Mouse (Mus musculus): Measurements from ENCODE around the gene Lmbr1l. TPM values are rescaled to one million over a fixed set of nuclear protein-coding genes. Genes with fewer than 3 reads are reported as not detected.

The Lmbr1l gene
- total and polyA plus RNA-seq, 3 experiments = 7.0 to 17.3 TPM; not detected in 1

GRCm38 (mm10) chr15:98953401-98954356 lies 35.6 kb upstream of the Lmbr1l start, which contains the start of the genes Gm49450 and Tuba1a:
TSS of gene Gm49450 (minus strand) at chr15:98953551.
TSS of gene Tuba1a (minus strand) at chr15:98953703.
- peak; percentile 38; the same call in 1 of the 2 replicates for TF ChIP-seq NELFE (IDR thresholded peaks at IDR 0.05; ENCODE audit: low read depth, low read length)
- 0 out of 2 replicates have a peak, but pooled peaks have one; percentile 3 for TF ChIP-seq GATA1 (IDR thresholded peaks at IDR 0.05; ENCODE audit: low read depth, low read length)
- TF ChIP-seq KAT2A (conservative IDR thresholded peaks at IDR 0.05; ENCODE audit: low read depth, low read length) = no peak
- TF ChIP-seq EP300 (IDR thresholded peaks at IDR 0.05; ENCODE audit: low read depth in 1 of 2, low read length in 2 of 2) = no peak
- no peak for TF ChIP-seq MAFK (IDR thresholded peaks at IDR 0.05; ENCODE audit: borderline replicate concordance, low read depth, low read length)
- no peak for TF ChIP-seq CTCF (IDR thresholded peaks at IDR 0.05 in 2 of 3, conservative IDR thresholded peaks at IDR 0.05 in 1 of 3; ENCODE audit: control insufficient read depth in 1 of 3, insufficient read depth in 1 of 3, low read depth in 2 of 3, low read length in 3 of 3, poor library complexity in 1 of 3, severe bottlenecking in 1 of 3)
- no peak for TF ChIP-seq ZC3H11A (IDR thresholded peaks at IDR 0.05; ENCODE audit: low read depth, low read length)
- 0 out of 2 replicates have a peak, but pooled peaks have one; percentile 28 for TF ChIP-seq UBTF (IDR thresholded peaks at IDR 0.05; ENCODE audit: borderline replicate concordance, insufficient read depth, low read depth, low read length)
- TF ChIP-seq POLR2A (IDR thresholded peaks at IDR 0.05; ENCODE audit: control insufficient read depth in 1 of 2, insufficient read depth in 1 of 2, low read depth in 1 of 2, low read length in 2 of 2, poor library complexity in 1 of 2) = peak; percentile 75
- peak; percentile 93 for TF ChIP-seq TBP (IDR thresholded peaks at IDR 0.05; ENCODE audit: low read depth, low read length)
- peak within 1 kb of the TSS; percentile 46 for H3K27ac ChIP-seq (ENCODE audit: control insufficient read depth, low read depth, low read length)
- no peaks in the 10 kb centered on the region for H3K9me3 ChIP-seq (replicated peaks; ENCODE audit: insufficient read depth, low read length)
- H3K4me3 ChIP-seq (ENCODE audit: control insufficient read depth in 1 of 2, insufficient read depth in 1 of 2, low read depth in 2 of 2, low read length in 2 of 2) = peak within 1 kb of the TSS; percentile 92 to 93
- DNase-seq (ENCODE audit: low read depth, low spot score) = peak; percentile 91
- H3K9ac ChIP-seq (ENCODE audit: control insufficient read depth, low read depth, low read length, poor library complexity, severe bottlenecking) = peak within 1 kb of the TSS; percentile 75
- peaks cover 4 to 10% of the 10 kb centered on the region in 2 experiments for H3K4me1 ChIP-seq (ENCODE audit: control insufficient read depth in 1 of 2, insufficient read depth in 2 of 2, low read length in 2 of 2)
- H3K36me3 ChIP-seq (ENCODE audit: control insufficient read depth in 1 of 2, insufficient read depth in 2 of 2, low read length in 2 of 2) = peaks cover 0 to 9% of the 10 kb centered on the region in 2 experiments; a peak in 2 of 4 replicates
- peaks cover 2 to 3% of the 10 kb centered on the region in 2 experiments; a peak in 3 of 4 replicates for H3K27me3 ChIP-seq (ENCODE audit: control insufficient read depth in 1 of 2, insufficient read depth in 2 of 2, low read length in 2 of 2)
- H3K79me2 ChIP-seq (ENCODE audit: control insufficient read depth, insufficient read depth, low read length, poor library complexity) = no peaks in the 10 kb centered on the region; the same call in 1 of the 2 replicates

GRCm38 (mm10) chr15:98952751-98953400 lies 34.8 kb upstream of the Lmbr1l start:
- Histone ChIP-seq H3K27ac (ENCODE audit: control insufficient read depth, low read depth, low read length) (peak overlapping the region; percentile 46), H3K9me3 (replicated peaks; ENCODE audit: insufficient read depth, low read length) (no peaks in the 10 kb centered on the region), H3K79me2 (ENCODE audit: control insufficient read depth, insufficient read depth, low read length, poor library complexity) (no peaks in the 10 kb centered on the region; the same call in 1 of the 2 replicates), H3K9ac (ENCODE audit: control insufficient read depth, low read depth, low read length, poor library complexity, severe bottlenecking) (peak overlapping the region; percentile 75), H3K36me3 (ENCODE audit: control insufficient read depth in 1 of 2, insufficient read depth in 2 of 2, low read length in 2 of 2) (peaks cover 0 to 9% of the 10 kb centered on the region in 2 experiments; a peak in 2 of 4 replicates), H3K4me1 (ENCODE audit: control insufficient read depth in 1 of 2, insufficient read depth in 2 of 2, low read length in 2 of 2) (peaks cover 4 to 10% of the 10 kb centered on the region in 2 experiments), H3K27me3 (ENCODE audit: control insufficient read depth in 1 of 2, insufficient read depth in 2 of 2, low read length in 2 of 2) (peaks cover 2 to 3% of the 10 kb centered on the region in 2 experiments; a peak in 3 of 4 replicates), H3K4me3 (ENCODE audit: control insufficient read depth in 1 of 2, insufficient read depth in 1 of 2, low read depth in 2 of 2, low read length in 2 of 2) (peak overlapping the region; percentile 92 to 93)
- peak; percentile 83 for DNase-seq (ENCODE audit: low read depth, low spot score)
- peak; percentile 85 for TF ChIP-seq MXI1 (IDR thresholded peaks at IDR 0.05; ENCODE audit: low read depth, low read length)
- no peak; the same call in 1 of the 2 replicates for TF ChIP-seq KAT2A (conservative IDR thresholded peaks at IDR 0.05; ENCODE audit: low read depth, low read length)
- TF ChIP-seq E2F4 (IDR thresholded peaks at IDR 0.05; ENCODE audit: borderline replicate concordance, low read depth, low read length) = no peak
- no peak for TF ChIP-seq POLR2AphosphoS2 (IDR thresholded peaks at IDR 0.05; ENCODE audit: low read length)
- peak; percentile 82; the same call in 1 of the 2 replicates for TF ChIP-seq CHD1 (IDR thresholded peaks at IDR 0.05; ENCODE audit: low read depth, low read length)
- TF ChIP-seq GATA1 (IDR thresholded peaks at IDR 0.05; ENCODE audit: low read depth, low read length) = no peak
- peak; percentile 48; the same call in 1 of the 2 replicates for TF ChIP-seq HCFC1 (IDR thresholded peaks at IDR 0.05; ENCODE audit: low read depth, low read length)
- 0 out of 2 replicates have a peak, but pooled peaks have one; percentile 27 for TF ChIP-seq TCF12 (IDR thresholded peaks at IDR 0.05; ENCODE audit: low read depth, low read length)
- 0 out of 2 replicates have a peak, but pooled peaks have one; percentile 15 for TF ChIP-seq NRF1 (IDR thresholded peaks at IDR 0.05; ENCODE audit: insufficient read depth, low read depth, low read length, poor library complexity, severe bottlenecking)
- no peak for TF ChIP-seq POLR2AphosphoS5 (IDR thresholded peaks at IDR 0.05; ENCODE audit: borderline replicate concordance, low read depth, low read length)
- TF ChIP-seq MAZ (IDR thresholded peaks at IDR 0.05; ENCODE audit: low read depth, low read length) = peak; percentile 90
- peak; percentile 91 for TF ChIP-seq ZNF384 (IDR thresholded peaks at IDR 0.05; ENCODE audit: low read depth, low read length)
- TF ChIP-seq RCOR1 (IDR thresholded peaks at IDR 0.05; ENCODE audit: low read depth, low read length) = no peak
- TF ChIP-seq NELFE (IDR thresholded peaks at IDR 0.05; ENCODE audit: low read depth, low read length) = no peak; the same call in 1 of the 2 replicates
- TF ChIP-seq BHLHE40 (IDR thresholded peaks at IDR 0.05; ENCODE audit: borderline replicate concordance, low read depth, low read length) = no peak
- TF ChIP-seq MEF2A (IDR thresholded peaks at IDR 0.05; ENCODE audit: extremely low read depth, insufficient replicate concordance, low read depth, low read length, poor library complexity, severe bottlenecking) = no peak
- 0 out of 2 replicates have a peak, but pooled peaks have one; percentile 50 for TF ChIP-seq ZKSCAN1 (IDR thresholded peaks at IDR 0.05; ENCODE audit: low read depth, low read length)
- no peak for TF ChIP-seq JUND (IDR thresholded peaks at IDR 0.05; ENCODE audit: low read depth, low read length)
- TF ChIP-seq POLR2A (IDR thresholded peaks at IDR 0.05; ENCODE audit: control insufficient read depth in 1 of 2, insufficient read depth in 1 of 2, low read depth in 1 of 2, low read length in 2 of 2, poor library complexity in 1 of 2) = no peak

All from MEL (cell line).